Mouse (Mus musculus) megakaryocyte progenitor cell, adult 5-6 weeks (primary cell): ENCODE measurements around the gene Gm11114. TPM values are rescaled to one million over a fixed set of nuclear protein-coding genes. Genes with fewer than 3 reads are reported as not detected.
A peak's percentile ranks its signal among the peaks of the same experiment; 100 is the strongest.

Experiments used
- ATAC-seq: replicated peaks from 2 replicates; pipeline ENCODE4 v1.8.0; 2016; ENCODE audit warnings: mild to moderate bottlenecking, moderate TSS enrichment, inconsistent platforms; ENCODE audit not compliant: poor library complexity
- total RNA-seq, 2 experiments: library from RNA; stranded (forward) in 1 of 2; stranded (reverse) in 1 of 2; fragments of 157-497, 149-512 nt in 1 of 2; fragments of 200-1000 nt in 1 of 2; gene quantifications; 2 replicates each; pipeline versions ENCODE4 v1.2.3 to v1.2.4; 2015 to 2017

Gm11114 gene
- not detected in 2 replicates for total RNA-seq (2015)
- total RNA-seq (2017), result not detected in 2 replicates

GRCm38 (mm10) chr9:85312473-85312872 is at the start of gene Gm11114:
Gene Gm11114, plus strand, starts transcription at chr9:85312773.
- no peak for ATAC-seq

GRCm38 (mm10) chr9:85266847-85267246 is 45.7 kb upstream of the Gm11114 start:
- no peak for ATAC-seq

GRCm38 (mm10) chr9:85274114-85274513 is 38.5 kb upstream of the Gm11114 start:
- no peak for ATAC-seq

GRCm38 (mm10) chr9:85302849-85303248 is 9.7 kb upstream of the Gm11114 start:
- ATAC-seq, result no peak

- 0 out of 2 replicates have a peak, but pooled peaks have one; percentile 34 for ATAC-seq
These were observed 9.2 kb upstream of the Gm11114 start for GRCm38 (mm10) chr9:85303378-85303777.

- peak; percentile 79 for ATAC-seq
These were observed 3.5 kb downstream of the Gm11114 start for GRCm38 (mm10) chr9:85316122-85316521.

- ATAC-seq, result no peak
These were observed 7.8 kb downstream of the Gm11114 start for GRCm38 (mm10) chr9:85320167-85320951.

GRCm38 (mm10) chr9:85324158-85324875 is 11.7 kb downstream of the Gm11114 start:
- ATAC-seq, result no peak

GRCm38 (mm10) chr9:85325201-85325868 is 12.8 kb downstream of the Gm11114 start:
- peak; percentile 26 for ATAC-seq

- peak; percentile 22 for ATAC-seq
These were observed 14.0 kb downstream of the Gm11114 start for GRCm38 (mm10) chr9:85326292-85327241.

GRCm38 (mm10) chr9:85327242-85328211 is 15.0 kb downstream of the Gm11114 start, which contains the start of gene Tent5a:
Gene Tent5a, minus strand, starts transcription at chr9:85327348.
- peak; percentile 54 for ATAC-seq

- peak; percentile 51 for ATAC-seq
These were observed 15.7 kb downstream of the Gm11114 start for GRCm38 (mm10) chr9:85328259-85328658.

- no peak for ATAC-seq
These were observed 18.9 kb downstream of the Gm11114 start for GRCm38 (mm10) chr9:85331521-85331920.

GRCm38 (mm10) chr9:85336046-85336445 is 23.5 kb downstream of the Gm11114 start:
- no peak for ATAC-seq

- ATAC-seq, result peak; percentile 82
These were observed 27.7 kb downstream of the Gm11114 start for GRCm38 (mm10) chr9:85340303-85340702.

- ATAC-seq, result peak; percentile 58
These were observed 30.6 kb downstream of the Gm11114 start for GRCm38 (mm10) chr9:85342892-85343785.

GRCm38 (mm10) chr9:85347823-85348523 is 35.4 kb downstream of the Gm11114 start:
- no peak for ATAC-seq
